Mouse (Mus musculus): ENCODE data around the gene Cytip. TPM values are rescaled to one million over a fixed set of nuclear protein-coding genes. Genes with fewer than 3 reads are reported as not detected.
"Not testable (repeated sequence)": the region's sequence is repeated elsewhere in the genome, so short reads cannot be mapped to it uniquely, and the experiment has no call there.

The Cytip gene
- polyA plus RNA-seq, 1 experiment from 2014 or later = 1.0 TPM

- 78% methylated on average over 5 of the region's 5 CpGs for WGBS
- TF ChIP-seq CTCF (IDR thresholded peaks at IDR 0.05; ENCODE audit: low read depth) = no peak
- no peaks in the 10 kb centered on the region for H3K36me3 ChIP-seq (ENCODE audit: control insufficient read depth, insufficient read depth)
Measured at GRCm38 (mm10) chr2:58138611-58139010, 56.7 kb downstream of the Cytip start.

GRCm38 (mm10) chr2:58137676-58138075 lies 57.7 kb downstream of the Cytip start:
- no peak overlapping the region for H3K4me3 ChIP-seq (ENCODE audit: low read depth, low read length)
- no peak overlapping the region for H3K27ac ChIP-seq (ENCODE audit: low read depth, low read length)
- no peaks in the 10 kb centered on the region for H3K27me3 ChIP-seq (replicated peaks; ENCODE audit: control insufficient read depth, insufficient read depth, low read length)
- no peak for ATAC-seq
- no peaks in the 10 kb centered on the region for H3K36me3 ChIP-seq (ENCODE audit: control insufficient read depth, insufficient read depth)
- no peak overlapping the region for H3K4me2 ChIP-seq (replicated peaks; ENCODE audit: low read depth)
- no peak overlapping the region for H3K9ac ChIP-seq (ENCODE audit: low read depth, low read length)
- WGBS = 79% methylated on average over 7 of the region's 7 CpGs
- H3K4me1 ChIP-seq (replicated peaks; ENCODE audit: control insufficient read depth, insufficient read depth, low read length) = no peaks in the 10 kb centered on the region
- no peak for TF ChIP-seq CTCF (IDR thresholded peaks at IDR 0.05; ENCODE audit: low read depth)
- no peaks in the 10 kb centered on the region for H3K9me3 ChIP-seq (ENCODE audit: control insufficient read depth)

More at GRCm38 (mm10) chr2:58138611-58139010, 56.7 kb downstream of the Cytip start:
- ATAC-seq = no peak
- Histone ChIP-seq H3K9me3 (ENCODE audit: control insufficient read depth) (no peaks in the 10 kb centered on the region), H3K27ac (ENCODE audit: low read depth, low read length) (no peak overlapping the region), H3K9ac (ENCODE audit: low read depth, low read length) (no peak overlapping the region), H3K4me3 (ENCODE audit: low read depth, low read length) (no peak overlapping the region), H3K4me1 (replicated peaks; ENCODE audit: control insufficient read depth, insufficient read depth, low read length) (no peaks in the 10 kb centered on the region), H3K27me3 (replicated peaks; ENCODE audit: control insufficient read depth, insufficient read depth, low read length) (no peaks in the 10 kb centered on the region), H3K4me2 (replicated peaks; ENCODE audit: low read depth) (no peak overlapping the region)

- Histone ChIP-seq H3K27me3 (replicated peaks; ENCODE audit: control insufficient read depth, insufficient read depth, low read length) (no peaks in the 10 kb centered on the region), H3K9ac (ENCODE audit: low read depth, low read length) (no peak overlapping the region), H3K4me3 (ENCODE audit: low read depth, low read length) (no peak overlapping the region), H3K27ac (ENCODE audit: low read depth, low read length) (no peak overlapping the region), H3K4me2 (replicated peaks; ENCODE audit: low read depth) (no peak overlapping the region), H3K9me3 (ENCODE audit: control insufficient read depth) (no peaks in the 10 kb centered on the region), H3K4me1 (replicated peaks; ENCODE audit: control insufficient read depth, insufficient read depth, low read length) (no peaks in the 10 kb centered on the region), H3K36me3 (ENCODE audit: control insufficient read depth, insufficient read depth) (no peaks in the 10 kb centered on the region)
- WGBS = 95% methylated on average over 4 of the region's 4 CpGs
- TF ChIP-seq CTCF (IDR thresholded peaks at IDR 0.05; ENCODE audit: low read depth) = no peak
- ATAC-seq = no peak
Measured at GRCm38 (mm10) chr2:58136526-58136925, 58.8 kb downstream of the Cytip start.

- no peak overlapping the region for H3K27ac ChIP-seq (ENCODE audit: low read depth, low read length)
- TF ChIP-seq CTCF (IDR thresholded peaks at IDR 0.05; ENCODE audit: low read depth) = no peak
- H3K27me3 ChIP-seq (replicated peaks; ENCODE audit: control insufficient read depth, insufficient read depth, low read length) = no peaks in the 10 kb centered on the region
- no peaks in the 10 kb centered on the region for H3K4me1 ChIP-seq (replicated peaks; ENCODE audit: control insufficient read depth, insufficient read depth, low read length)
- no peak overlapping the region for H3K4me2 ChIP-seq (replicated peaks; ENCODE audit: low read depth)
- H3K36me3 ChIP-seq (ENCODE audit: control insufficient read depth, insufficient read depth) = no peaks in the 10 kb centered on the region
- 62% methylated on average over 2 of the region's 2 CpGs for WGBS
- no peak overlapping the region for H3K4me3 ChIP-seq (ENCODE audit: low read depth, low read length)
- no peak overlapping the region for H3K9ac ChIP-seq (ENCODE audit: low read depth, low read length)
- no peak for ATAC-seq
- no peaks in the 10 kb centered on the region for H3K9me3 ChIP-seq (ENCODE audit: control insufficient read depth)
Measured at GRCm38 (mm10) chr2:58135061-58135463, 60.3 kb downstream of the Cytip start.

GRCm38 (mm10) chr2:58132597-58132996 lies 62.7 kb downstream of the Cytip start:
- Histone ChIP-seq H3K4me3 (ENCODE audit: low read depth, low read length) (no peak overlapping the region), H3K9ac (ENCODE audit: low read depth, low read length) (no peak overlapping the region), H3K9me3 (ENCODE audit: control insufficient read depth) (no peaks in the 10 kb centered on the region), H3K27me3 (replicated peaks; ENCODE audit: control insufficient read depth, insufficient read depth, low read length) (no peaks in the 10 kb centered on the region), H3K4me2 (replicated peaks; ENCODE audit: low read depth) (no peak overlapping the region), H3K27ac (ENCODE audit: low read depth, low read length) (no peak overlapping the region), H3K4me1 (replicated peaks; ENCODE audit: control insufficient read depth, insufficient read depth, low read length) (no peaks in the 10 kb centered on the region), H3K36me3 (ENCODE audit: control insufficient read depth, insufficient read depth) (no peaks in the 10 kb centered on the region)
- 43% methylated on average over 2 of the region's 2 CpGs for WGBS
- no peak for ATAC-seq
- TF ChIP-seq CTCF (IDR thresholded peaks at IDR 0.05; ENCODE audit: low read depth) = no peak

- WGBS = 73% methylated on average over 5 of the region's 5 CpGs
- no peaks in the 10 kb centered on the region for H3K27me3 ChIP-seq (replicated peaks; ENCODE audit: control insufficient read depth, insufficient read depth, low read length)
- no peak for TF ChIP-seq CTCF (IDR thresholded peaks at IDR 0.05; ENCODE audit: low read depth)
- H3K4me3 ChIP-seq (ENCODE audit: low read depth, low read length) = no peak overlapping the region
- H3K9ac ChIP-seq (ENCODE audit: low read depth, low read length) = no peak overlapping the region
- no peak for ATAC-seq
- no peaks in the 10 kb centered on the region for H3K4me1 ChIP-seq (replicated peaks; ENCODE audit: control insufficient read depth, insufficient read depth, low read length)
- no peak overlapping the region for H3K4me2 ChIP-seq (replicated peaks; ENCODE audit: low read depth)
- no peak overlapping the region for H3K27ac ChIP-seq (ENCODE audit: low read depth, low read length)
- no peaks in the 10 kb centered on the region for H3K36me3 ChIP-seq (ENCODE audit: control insufficient read depth, insufficient read depth)
- H3K9me3 ChIP-seq (ENCODE audit: control insufficient read depth) = no peaks in the 10 kb centered on the region
Measured at GRCm38 (mm10) chr2:58129903-58130302, 65.4 kb downstream of the Cytip start.

GRCm38 (mm10) chr2:58111105-58111504 lies 84.2 kb downstream of the Cytip start:
- H3K9me3 ChIP-seq (ENCODE audit: control insufficient read depth) = no peaks in the 10 kb centered on the region
- no peaks in the 10 kb centered on the region for H3K4me1 ChIP-seq (replicated peaks; ENCODE audit: control insufficient read depth, insufficient read depth, low read length)
- no peak overlapping the region for H3K9ac ChIP-seq (ENCODE audit: low read depth, low read length)
- H3K4me2 ChIP-seq (replicated peaks; ENCODE audit: low read depth) = no peak overlapping the region
- H3K4me3 ChIP-seq (ENCODE audit: low read depth, low read length) = no peak overlapping the region
- H3K27me3 ChIP-seq (replicated peaks; ENCODE audit: control insufficient read depth, insufficient read depth, low read length) = no peaks in the 10 kb centered on the region
- no peak for TF ChIP-seq CTCF (IDR thresholded peaks at IDR 0.05; ENCODE audit: low read depth)
- no peak for ATAC-seq
- WGBS = 73% methylated on average over 4 of the region's 4 CpGs
- no peaks in the 10 kb centered on the region for H3K36me3 ChIP-seq (ENCODE audit: control insufficient read depth, insufficient read depth)
- H3K27ac ChIP-seq (ENCODE audit: low read depth, low read length) = no peak overlapping the region

- not testable (repeated sequence) for H3K36me3 ChIP-seq (ENCODE audit: control insufficient read depth, insufficient read depth); H3K27ac ChIP-seq (ENCODE audit: low read depth, low read length); H3K9ac ChIP-seq (ENCODE audit: low read depth, low read length); H3K4me2 ChIP-seq (replicated peaks; ENCODE audit: low read depth); H3K27me3 ChIP-seq (replicated peaks; ENCODE audit: control insufficient read depth, insufficient read depth, low read length); ATAC-seq; H3K4me1 ChIP-seq (replicated peaks; ENCODE audit: control insufficient read depth, insufficient read depth, low read length); H3K9me3 ChIP-seq (ENCODE audit: control insufficient read depth); H3K4me3 ChIP-seq (ENCODE audit: low read depth, low read length)
- 92% methylated on average over 12 of the region's 16 CpGs for WGBS
Measured at GRCm38 (mm10) chr2:58107887-58108286, 87.4 kb downstream of the Cytip start.

All from intestine, postnatal 0 days (tissue).